Comparison of ENCODE assay signal across 27 mouse cellular contexts in the genomic region with DNA sequence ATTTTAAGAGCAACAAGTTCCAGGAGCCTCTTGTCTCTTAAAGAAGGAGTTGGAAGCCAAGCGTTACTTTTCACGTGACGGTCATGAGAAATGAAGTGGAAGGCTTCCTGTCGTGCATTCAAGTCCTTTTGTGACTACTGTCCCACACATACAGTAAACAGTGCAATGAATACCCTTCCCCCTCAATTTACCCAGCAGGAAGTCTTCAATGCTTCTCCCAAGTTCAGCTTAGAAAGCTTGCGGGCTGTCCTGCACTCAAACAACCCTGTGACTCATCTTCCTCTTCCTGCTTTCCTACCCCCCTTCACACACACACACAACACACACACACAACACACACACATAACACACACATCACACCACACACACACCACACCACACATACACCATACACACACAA.
DNase-seq lines count a peak whose midpoint lies in the region; ATAC-seq and TF ChIP-seq lines count a peak whose summit lies in the region.
"Had no signal": no experiment of that assay in that cellular context is flagged by ENCODE, and none has a peak within 500 bp of the region (broad histone marks: within the 10 kb centered on the region; RNA-seq: fewer than 3 reads in every experiment).

No protein-coding gene starts in this region.

- no peaks in the 10 kb centered on the region for H3K9me3 ChIP-seq in lung, embryonic 16.5 days (ENCODE audit: control insufficient read depth, low read length)
- H3K9me3 ChIP-seq in stomach, embryonic 16.5 days (replicated peaks; ENCODE audit: control insufficient read depth, low read length): no peaks in the 10 kb centered on the region
- no peaks in the 10 kb centered on the region for H3K9me3 ChIP-seq in hindbrain, postnatal 0 days (ENCODE audit: low read length)
- H3K9me3 ChIP-seq: embryonic facial prominence, embryonic 15.5 days; forebrain, embryonic 12.5 days; heart, embryonic 13.5 days; limb, embryonic 10.5 days; midbrain, embryonic 10.5 days; neural tube, embryonic 12.5 days had no signal

- peak; percentile 75 for ATAC-seq in lung, embryonic 16.5 days (ENCODE audit: low read depth)
- no peak for ATAC-seq in stomach, embryonic 16.5 days (ENCODE audit: insufficient read depth, low FRiP score)
- ATAC-seq in hindbrain, postnatal 0 days: no peak
- ATAC-seq: activated CD4-positive, CD25-positive, alpha-beta regulatory T cell, adult 4 months; CD4-positive, CD25-positive, alpha-beta regulatory T cell, adult 4 months; hindbrain, embryonic 16.5 days; Patski had no signal

- TF ChIP-seq CTCF in embryonic fibroblast, embryonic 13.5 days (IDR thresholded peaks at IDR 0.05; ENCODE audit: borderline replicate concordance, insufficient read depth, low read length): peak; percentile 10; the same call in 1 of the 2 replicates
- no peak for TF ChIP-seq CTCF in hindbrain, postnatal 0 days (IDR thresholded peaks at IDR 0.05; ENCODE audit: low read depth)

- H3K36me3 ChIP-seq in lung, embryonic 16.5 days (ENCODE audit: control insufficient read depth, insufficient read depth, low read length): peaks cover 2% of the 10 kb centered on the region
- no peaks in the 10 kb centered on the region for H3K36me3 ChIP-seq in stomach, embryonic 16.5 days (ENCODE audit: control insufficient read depth, insufficient read depth, low read length)
- no peaks in the 10 kb centered on the region for H3K36me3 ChIP-seq in hindbrain, postnatal 0 days (ENCODE audit: insufficient read depth, low read length)
- H3K36me3 ChIP-seq: forebrain, embryonic 12.5 days; heart, embryonic 13.5 days; limb, embryonic 10.5 days; neural tube, embryonic 12.5 days had no signal

- H3K27me3 ChIP-seq in lung, embryonic 16.5 days (ENCODE audit: control insufficient read depth, insufficient read depth, low read depth, low read length): no peaks in the 10 kb centered on the region
- no peaks in the 10 kb centered on the region for H3K27me3 ChIP-seq in stomach, embryonic 16.5 days (ENCODE audit: control insufficient read depth, insufficient read depth, low read length)
- no peaks in the 10 kb centered on the region for H3K27me3 ChIP-seq in hindbrain, postnatal 0 days (ENCODE audit: insufficient read depth, low read length)
- H3K27me3 ChIP-seq: embryonic facial prominence, embryonic 15.5 days; forebrain, embryonic 12.5 days; heart, embryonic 13.5 days; neural tube, embryonic 12.5 days; Patski had no signal

- 47% methylated on average over 5 of the region's 5 CpGs for WGBS in lung, embryonic 16.5 days
- 51% methylated on average over 5 of the region's 5 CpGs for WGBS in stomach, embryonic 16.5 days
- 31% methylated on average over 5 of the region's 5 CpGs for WGBS in hindbrain, postnatal 0 days

- H3K4me1 ChIP-seq in lung, embryonic 16.5 days (replicated peaks; ENCODE audit: control insufficient read depth, insufficient read depth, low read length): no peaks in the 10 kb centered on the region
- H3K4me1 ChIP-seq in embryonic fibroblast, embryonic 13.5 days (ENCODE audit: control insufficient read depth, insufficient read depth, low read length): no peaks in the 10 kb centered on the region
- no peaks in the 10 kb centered on the region for H3K4me1 ChIP-seq in stomach, embryonic 16.5 days (ENCODE audit: control insufficient read depth, insufficient read depth, low read length)
- no peaks in the 10 kb centered on the region for H3K4me1 ChIP-seq in hindbrain, postnatal 0 days (ENCODE audit: insufficient read depth, low read length)
- H3K4me1 ChIP-seq: limb, embryonic 10.5 days; midbrain, embryonic 10.5 days; neural tube, embryonic 12.5 days had no signal

- peak overlapping the region; percentile 40 for H3K27ac ChIP-seq in lung, embryonic 16.5 days (ENCODE audit: low read length)
- H3K27ac ChIP-seq in embryonic fibroblast, embryonic 13.5 days (ENCODE audit: insufficient read depth, low read length): no peak overlapping the region
- H3K27ac ChIP-seq in stomach, embryonic 16.5 days (ENCODE audit: low read length): peak overlapping the region; percentile 75; the same call in 1 of the 2 replicates
- H3K27ac ChIP-seq in hindbrain, postnatal 0 days: no peak overlapping the region
- H3K27ac ChIP-seq: embryonic facial prominence, embryonic 15.5 days; forebrain, embryonic 12.5 days; heart, embryonic 13.5 days; limb, embryonic 10.5 days; macrophage; midbrain, embryonic 10.5 days; neural tube, embryonic 12.5 days had no signal

- no peak overlapping the region for H3K4me3 ChIP-seq in lung, embryonic 16.5 days (ENCODE audit: low read length)
- no peak overlapping the region for H3K4me3 ChIP-seq in embryonic fibroblast, embryonic 13.5 days (ENCODE audit: insufficient read depth, low read length)
- H3K4me3 ChIP-seq in stomach, embryonic 16.5 days (replicated peaks; ENCODE audit: low read length): no peak overlapping the region
- no peak overlapping the region for H3K4me3 ChIP-seq in hindbrain, postnatal 0 days (ENCODE audit: low read length)
- H3K4me3 ChIP-seq: embryonic facial prominence, embryonic 15.5 days; forebrain, embryonic 12.5 days; heart, embryonic 13.5 days; limb, embryonic 10.5 days; midbrain, embryonic 10.5 days; neural tube, embryonic 12.5 days had no signal

- DNase-seq in heart, adult 11 months: peak; percentile 23
- DNase-seq in heart, adult 18-20 months: no peak
- DNase-seq in lung, postnatal 14 days: no peak
- no peak for DNase-seq in hindbrain, postnatal 0 days (ENCODE audit: low spot score)
- no peak for DNase-seq in right cerebral cortex, adult 2 months (ENCODE audit: low spot score in 2 of 2)
- DNase-seq: adrenal gland, postnatal 10 days; cerebellum, adult 11-12 months; cerebellum, postnatal 36 days; heart, postnatal 4 days; kidney, adult 8-10 months; kidney, postnatal 25 days; layer of hippocampus, adult 9-11 months; spleen, adult 18-20 months had no signal

- H3K9ac ChIP-seq in lung, embryonic 16.5 days (ENCODE audit: low read length): no peak overlapping the region
- no peak overlapping the region for H3K9ac ChIP-seq in stomach, embryonic 16.5 days (ENCODE audit: low read length)
- no peak overlapping the region for H3K9ac ChIP-seq in hindbrain, postnatal 0 days (replicated peaks; ENCODE audit: low read length)
- H3K9ac ChIP-seq: embryonic facial prominence, embryonic 15.5 days; forebrain, embryonic 12.5 days; heart, embryonic 13.5 days; neural tube, embryonic 12.5 days had no signal

- H3K4me2 ChIP-seq in lung, embryonic 16.5 days (ENCODE audit: low read depth, low read length): no peak overlapping the region
- H3K4me2 ChIP-seq in stomach, embryonic 16.5 days (ENCODE audit: low read depth, low read length): no peak overlapping the region
- H3K4me2 ChIP-seq in hindbrain, postnatal 0 days (ENCODE audit: low read depth, low read length): no peak overlapping the region
- H3K4me2 ChIP-seq: embryonic facial prominence, embryonic 15.5 days; forebrain, embryonic 12.5 days; heart, embryonic 13.5 days; neural tube, embryonic 12.5 days had no signal

- TF ChIP-seq POLR2A in embryonic fibroblast, embryonic 13.5 days (IDR thresholded peaks at IDR 0.05; ENCODE audit: low read depth, low read length): no peak

Comparison
In these comparisons a context has a peak if more than half of its experiments do, and no peak if none do; other contexts are left out.
1. H3K27ac ChIP-seq: peak in lung, embryonic 16.5 days (single experiment) and stomach, embryonic 16.5 days (single experiment); none in embryonic fibroblast, embryonic 13.5 days (single experiment) and hindbrain, postnatal 0 days (single experiment).